Mouse (Mus musculus): ENCODE measurements around the gene Etnppl. TPM values are rescaled to one million over a fixed set of nuclear protein-coding genes. Genes with fewer than 3 reads are reported as not detected.

The Etnppl gene
- polyA plus RNA-seq, 1 experiment: not detected

DNA sequence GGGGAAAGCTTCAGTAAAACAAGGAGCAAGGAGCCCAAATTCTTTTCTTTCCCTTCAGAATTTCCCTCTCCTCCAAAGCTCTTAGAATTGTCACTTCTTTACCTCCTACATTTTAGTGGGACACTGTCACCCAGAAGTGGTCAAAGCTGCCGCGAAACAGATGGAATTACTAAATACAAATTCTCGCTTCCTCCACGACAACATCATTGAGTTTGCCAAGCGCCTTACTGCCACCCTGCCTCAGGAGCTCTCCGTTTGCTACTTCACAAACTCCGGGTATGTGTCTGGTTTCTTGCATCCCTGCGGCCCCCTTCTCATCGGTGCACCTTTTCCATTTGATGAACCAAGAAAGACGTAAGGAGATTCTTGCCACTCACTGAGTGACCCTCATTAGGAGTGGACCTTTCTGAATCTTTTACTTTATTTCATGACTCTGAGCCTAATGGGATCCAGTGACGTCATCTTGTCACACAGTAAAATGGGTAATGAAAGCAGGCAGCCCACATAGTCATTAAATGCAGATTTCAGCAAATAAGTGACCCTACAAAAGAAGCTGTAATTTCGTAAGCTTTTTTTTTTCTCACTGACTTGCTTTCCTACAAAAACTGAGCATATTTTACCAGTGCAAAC lies 3.4 kb downstream of the Etnppl start:
- DNase-seq (ENCODE audit: low read depth in 1 of 2, low spot score in 2 of 2): no peak
- H3K27me3 ChIP-seq (ENCODE audit: control insufficient read depth, insufficient read depth, low read length): no peaks in the 10 kb centered on the region
- WGBS: 74% methylated on average over 12 of the region's 12 CpGs
- H3K4me3 ChIP-seq (ENCODE audit: extremely low read depth, insufficient read depth, insufficient read length): no peak overlapping the region
- H3K36me3 ChIP-seq (ENCODE audit: control insufficient read depth, insufficient read depth, low read length): no peaks in the 10 kb centered on the region
- no peak for TF ChIP-seq POLR2A (IDR thresholded peaks at IDR 0.05; ENCODE audit: low read depth, low read length)
- no peak for TF ChIP-seq CTCF (IDR thresholded peaks at IDR 0.05; ENCODE audit: extremely low read depth, insufficient read depth, insufficient read length, insufficient replicate concordance)
- no peaks in the 10 kb centered on the region for H3K4me1 ChIP-seq (ENCODE audit: control insufficient read depth, insufficient read depth, insufficient read length)
- H3K27ac ChIP-seq (ENCODE audit: insufficient read depth, low read length): no peak overlapping the region

DNA sequence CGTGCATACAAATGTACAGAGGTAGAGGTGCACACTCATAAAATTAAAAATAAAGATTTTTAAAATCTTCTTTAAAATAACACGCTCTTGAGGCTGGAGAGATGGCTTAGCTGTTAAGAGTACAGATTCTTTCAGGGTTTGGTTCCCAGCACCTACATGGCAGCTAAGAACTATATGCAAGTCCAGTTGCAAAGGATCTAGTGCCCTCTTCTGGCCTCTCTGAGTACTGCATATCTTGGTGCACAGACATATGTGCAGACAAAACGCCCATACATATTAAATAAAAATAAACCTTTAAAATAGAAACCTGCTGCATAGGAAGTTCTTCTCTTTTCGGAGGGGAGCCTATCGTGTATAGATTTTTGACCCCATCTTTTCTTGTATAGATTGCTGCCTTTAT lies 11.1 kb downstream of the Etnppl start:
- Histone ChIP-seq H3K4me3 (ENCODE audit: extremely low read depth, insufficient read depth, insufficient read length) (no peak overlapping the region), H3K27ac (ENCODE audit: insufficient read depth, low read length) (no peak overlapping the region), H3K4me1 (ENCODE audit: control insufficient read depth, insufficient read depth, insufficient read length) (no peaks in the 10 kb centered on the region), H3K36me3 (ENCODE audit: control insufficient read depth, insufficient read depth, low read length) (no peaks in the 10 kb centered on the region), H3K27me3 (ENCODE audit: control insufficient read depth, insufficient read depth, low read length) (no peaks in the 10 kb centered on the region)
- DNase-seq (ENCODE audit: low read depth in 1 of 2, low spot score in 2 of 2): no peak
- TF ChIP-seq POLR2A (IDR thresholded peaks at IDR 0.05; ENCODE audit: low read depth, low read length): no peak
- no peak for TF ChIP-seq CTCF (IDR thresholded peaks at IDR 0.05; ENCODE audit: extremely low read depth, insufficient read depth, insufficient read length, insufficient replicate concordance)
- 89% methylated on average over 5 of the region's 5 CpGs for WGBS

DNA sequence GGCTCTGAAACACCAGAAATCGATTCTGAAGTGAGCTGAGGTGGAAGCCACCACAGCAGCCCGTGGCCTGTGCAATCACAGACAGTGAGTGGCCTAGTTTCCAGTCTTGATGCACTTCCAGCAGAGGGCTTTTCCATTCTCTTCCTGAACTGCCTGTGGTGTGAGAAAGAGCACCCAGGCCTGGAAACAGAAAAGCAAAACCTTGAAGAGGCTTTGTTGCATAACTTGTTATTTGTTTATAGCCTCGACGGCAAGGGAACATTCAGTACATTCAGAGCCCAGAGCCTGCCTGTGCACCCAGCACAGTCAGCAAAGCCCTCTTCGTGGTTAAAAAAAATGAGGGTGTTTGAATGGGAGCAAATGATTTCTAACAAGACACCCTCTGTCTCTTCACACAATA lies 16.6 kb downstream of the Etnppl start:
- H3K27ac ChIP-seq (ENCODE audit: insufficient read depth, low read length): no peak overlapping the region
- no peak for DNase-seq (ENCODE audit: low read depth in 1 of 2, low spot score in 2 of 2)
- H3K27me3 ChIP-seq (ENCODE audit: control insufficient read depth, insufficient read depth, low read length): no peaks in the 10 kb centered on the region
- TF ChIP-seq POLR2A (IDR thresholded peaks at IDR 0.05; ENCODE audit: low read depth, low read length): no peak
- TF ChIP-seq CTCF (IDR thresholded peaks at IDR 0.05; ENCODE audit: extremely low read depth, insufficient read depth, insufficient read length, insufficient replicate concordance): no peak
- H3K4me1 ChIP-seq (ENCODE audit: control insufficient read depth, insufficient read depth, insufficient read length): no peaks in the 10 kb centered on the region
- no peak overlapping the region for H3K4me3 ChIP-seq (ENCODE audit: extremely low read depth, insufficient read depth, insufficient read length)
- 72% methylated on average over 5 of the region's 5 CpGs for WGBS
- no peaks in the 10 kb centered on the region for H3K36me3 ChIP-seq (ENCODE audit: control insufficient read depth, insufficient read depth, low read length)

DNA sequence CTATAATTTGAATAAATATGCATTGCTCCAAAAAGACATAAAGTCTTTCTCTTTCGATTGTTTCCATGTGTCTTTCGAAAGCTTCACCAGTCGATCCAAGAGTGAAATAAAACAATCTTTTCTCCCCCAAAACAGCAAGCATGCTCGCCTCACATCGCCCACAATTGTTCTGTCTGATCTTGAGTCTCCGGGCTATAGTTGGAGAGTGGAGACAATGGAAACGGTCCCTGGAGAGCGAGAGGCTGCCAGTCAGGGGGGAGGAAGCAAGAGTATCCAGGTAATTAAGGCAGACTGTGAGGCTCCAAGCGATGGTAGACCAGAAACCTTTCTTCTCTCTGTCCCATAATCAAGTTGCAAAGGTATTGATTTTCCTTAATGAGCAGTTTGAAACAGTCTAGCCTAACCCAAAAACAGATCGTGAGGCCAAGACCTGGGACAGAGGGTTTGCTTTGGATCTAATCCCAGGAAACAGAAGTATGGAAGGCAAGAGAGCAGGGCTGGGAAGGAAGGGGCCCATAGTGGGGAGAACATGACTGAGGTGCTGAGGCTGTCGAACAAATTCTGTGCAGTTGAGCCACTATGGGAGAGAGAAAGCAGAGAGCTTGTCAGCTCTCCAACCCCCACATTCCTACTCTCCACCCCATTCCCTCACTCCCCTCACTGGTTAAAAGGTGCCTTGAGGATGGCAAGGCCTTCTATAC lies 29.0 kb downstream of the Etnppl start:
- TF ChIP-seq POLR2A (IDR thresholded peaks at IDR 0.05; ENCODE audit: low read depth, low read length) (no peak), CTCF (IDR thresholded peaks at IDR 0.05; ENCODE audit: extremely low read depth, insufficient read depth, insufficient read length, insufficient replicate concordance) (no peak)
- Histone ChIP-seq H3K4me3 (ENCODE audit: extremely low read depth, insufficient read depth, insufficient read length) (no peak overlapping the region), H3K36me3 (ENCODE audit: control insufficient read depth, insufficient read depth, low read length) (no peaks in the 10 kb centered on the region), H3K27me3 (ENCODE audit: control insufficient read depth, insufficient read depth, low read length) (no peaks in the 10 kb centered on the region), H3K4me1 (ENCODE audit: control insufficient read depth, insufficient read depth, insufficient read length) (no peaks in the 10 kb centered on the region), H3K27ac (ENCODE audit: insufficient read depth, low read length) (no peak overlapping the region)
- no peak for DNase-seq (ENCODE audit: low read depth in 1 of 2, low spot score in 2 of 2)
- WGBS: 81% methylated on average over 11 of the region's 11 CpGs

DNA sequence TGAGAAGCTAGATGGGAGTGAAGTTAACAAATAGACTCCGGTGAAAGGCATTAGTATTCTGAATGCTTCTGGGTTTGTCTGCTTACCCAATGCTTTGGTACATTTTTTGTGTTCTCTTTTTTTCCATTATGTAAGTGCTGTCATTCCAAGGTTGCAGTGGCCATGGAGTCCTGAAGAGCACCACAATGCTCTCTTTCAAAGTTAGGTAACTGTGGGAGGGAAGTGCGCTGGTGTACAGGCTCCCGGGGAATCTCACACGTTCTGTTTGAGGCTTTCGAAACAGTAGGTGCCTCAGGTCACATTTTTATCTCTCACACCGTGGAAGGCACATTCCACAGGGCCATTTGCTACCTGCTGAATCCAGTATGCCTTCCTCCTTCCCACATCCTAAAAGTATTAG lies 32.3 kb downstream of the Etnppl start:
- H3K27me3 ChIP-seq (ENCODE audit: control insufficient read depth, insufficient read depth, low read length): no peaks in the 10 kb centered on the region
- TF ChIP-seq POLR2A (IDR thresholded peaks at IDR 0.05; ENCODE audit: low read depth, low read length): no peak
- no peak for TF ChIP-seq CTCF (IDR thresholded peaks at IDR 0.05; ENCODE audit: extremely low read depth, insufficient read depth, insufficient read length, insufficient replicate concordance)
- H3K27ac ChIP-seq (ENCODE audit: insufficient read depth, low read length): no peak overlapping the region
- H3K4me1 ChIP-seq (ENCODE audit: control insufficient read depth, insufficient read depth, insufficient read length): no peaks in the 10 kb centered on the region
- no peak for DNase-seq (ENCODE audit: low read depth in 1 of 2, low spot score in 2 of 2)
- no peak overlapping the region for H3K4me3 ChIP-seq (ENCODE audit: extremely low read depth, insufficient read depth, insufficient read length)
- WGBS: 77% methylated on average over 6 of the region's 6 CpGs
- no peaks in the 10 kb centered on the region for H3K36me3 ChIP-seq (ENCODE audit: control insufficient read depth, insufficient read depth, low read length)

DNA sequence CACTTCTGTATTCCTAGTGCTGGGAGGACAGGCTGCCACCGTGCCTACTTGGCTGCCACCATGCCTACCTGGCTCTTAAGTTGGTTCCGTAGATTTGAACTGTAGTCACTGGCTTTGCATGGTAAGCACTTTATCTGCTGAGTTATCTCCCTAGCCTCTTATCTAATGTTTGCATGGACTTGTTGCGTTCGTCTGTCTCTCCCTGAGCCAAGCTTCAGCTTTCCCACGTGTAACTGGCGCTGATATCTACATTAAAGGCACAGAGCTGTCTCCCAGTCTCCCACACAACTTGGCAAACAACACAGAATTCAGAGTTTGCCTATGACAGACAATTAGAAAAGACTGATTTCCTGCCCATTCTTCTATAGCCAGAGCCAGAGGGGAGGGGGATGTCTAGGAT lies 43.4 kb downstream of the Etnppl start:
- no peaks in the 10 kb centered on the region for H3K4me1 ChIP-seq (ENCODE audit: control insufficient read depth, insufficient read depth, insufficient read length)
- WGBS: 65% methylated on average over 6 of the region's 6 CpGs
- H3K4me3 ChIP-seq (ENCODE audit: extremely low read depth, insufficient read depth, insufficient read length): no peak overlapping the region
- no peak for DNase-seq (ENCODE audit: low read depth in 1 of 2, low spot score in 2 of 2)
- no peaks in the 10 kb centered on the region for H3K36me3 ChIP-seq (ENCODE audit: control insufficient read depth, insufficient read depth, low read length)
- H3K27me3 ChIP-seq (ENCODE audit: control insufficient read depth, insufficient read depth, low read length): no peaks in the 10 kb centered on the region
- no peak overlapping the region for H3K27ac ChIP-seq (ENCODE audit: insufficient read depth, low read length)
- no peak for TF ChIP-seq POLR2A (IDR thresholded peaks at IDR 0.05; ENCODE audit: low read depth, low read length)
- TF ChIP-seq CTCF (IDR thresholded peaks at IDR 0.05; ENCODE audit: extremely low read depth, insufficient read depth, insufficient read length, insufficient replicate concordance): no peak

DNA sequence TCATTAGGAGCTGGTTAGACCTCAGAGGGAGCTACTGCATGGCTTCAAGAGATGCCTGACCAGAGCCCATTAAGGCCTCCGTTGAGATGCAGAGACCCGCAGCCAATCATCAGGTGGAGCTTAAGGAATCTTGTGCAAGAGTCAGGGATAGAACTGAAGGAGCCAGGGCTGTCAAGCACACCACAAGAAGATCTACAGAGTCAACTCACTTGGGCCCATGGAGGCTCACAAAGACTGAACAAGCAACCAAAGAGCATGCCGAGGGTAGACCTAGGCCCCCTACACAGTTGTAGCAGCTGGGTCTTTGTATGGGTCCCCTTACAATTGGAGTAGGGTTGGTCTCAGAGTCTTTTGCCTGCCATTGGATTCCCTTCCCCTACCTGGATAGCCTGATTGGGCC lies 45.2 kb downstream of the Etnppl start:
- WGBS: 96% methylated on average over 3 of the region's 3 CpGs
- no peak overlapping the region for H3K27ac ChIP-seq (ENCODE audit: insufficient read depth, low read length)
- H3K36me3 ChIP-seq (ENCODE audit: control insufficient read depth, insufficient read depth, low read length): no peaks in the 10 kb centered on the region
- no peak for DNase-seq (ENCODE audit: low read depth in 1 of 2, low spot score in 2 of 2)
- H3K27me3 ChIP-seq (ENCODE audit: control insufficient read depth, insufficient read depth, low read length): no peaks in the 10 kb centered on the region
- H3K4me3 ChIP-seq (ENCODE audit: extremely low read depth, insufficient read depth, insufficient read length): no peak overlapping the region
- TF ChIP-seq POLR2A (IDR thresholded peaks at IDR 0.05; ENCODE audit: low read depth, low read length) (no peak), CTCF (IDR thresholded peaks at IDR 0.05; ENCODE audit: extremely low read depth, insufficient read depth, insufficient read length, insufficient replicate concordance) (no peak)
- no peaks in the 10 kb centered on the region for H3K4me1 ChIP-seq (ENCODE audit: control insufficient read depth, insufficient read depth, insufficient read length)
